Mouse (Mus musculus) lung, postnatal 10 days (tissue): ENCODE measurements around the gene Itpkb.

ENCODE experiments used
- DNase-seq: peaks from one replicate; pipeline ENCODE4 v3.0.0; 2021

The Itpkb gene

GRCm38 (mm10) chr1:180422076-180422828 lies 92.0 kb downstream of the Itpkb start:
- DNase-seq, result peak; percentile 93

GRCm38 (mm10) chr1:180423008-180423639 lies 92.8 kb downstream of the Itpkb start:
- DNase-seq, result peak; percentile 41

DNA sequence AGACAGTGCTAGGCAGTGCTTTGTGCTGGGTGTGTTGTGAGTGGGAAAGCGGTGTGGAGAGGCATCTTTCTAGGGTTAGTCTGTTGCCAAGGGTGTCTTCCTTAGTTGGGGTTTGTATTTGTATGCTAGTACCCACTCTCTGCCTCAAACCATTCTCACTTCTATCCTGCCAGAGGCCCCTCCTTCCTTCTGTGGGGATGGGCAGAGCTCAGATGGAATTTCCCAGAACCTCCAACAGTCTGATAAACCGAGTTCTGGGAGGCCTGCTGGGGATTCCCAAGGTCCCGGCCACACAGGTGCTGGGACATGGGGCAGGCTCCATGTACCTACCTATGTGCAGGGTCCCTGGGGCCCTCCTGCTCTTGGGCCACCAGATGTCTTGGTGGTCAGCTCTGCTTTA lies 93.6 kb downstream of the Itpkb start:
- DNase-seq, result no peak

DNA sequence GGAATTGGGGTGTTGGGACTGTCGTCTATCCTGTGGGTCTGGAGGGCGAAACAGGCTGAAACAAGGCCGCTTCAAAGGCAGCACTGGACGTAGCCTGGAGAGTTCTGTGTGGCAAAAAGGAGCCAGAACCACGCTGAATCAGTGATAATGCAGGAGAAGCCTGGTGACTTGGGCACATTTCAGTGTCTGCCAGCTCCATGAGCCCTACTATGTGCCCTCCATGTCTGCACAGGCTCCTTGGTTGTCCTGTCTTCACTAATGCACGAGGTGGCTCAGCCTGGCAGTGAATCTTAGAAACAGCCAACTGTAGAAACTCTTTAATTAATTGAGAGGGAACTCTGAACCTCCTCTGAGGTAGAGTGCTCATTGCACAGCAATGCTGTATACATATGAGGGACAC lies 96.1 kb downstream of the Itpkb start:
- no peak for DNase-seq

- no peak for DNase-seq
Measured at GRCm38 (mm10) chr1:180427685-180428084, 97.4 kb downstream of the Itpkb start.

GRCm38 (mm10) chr1:180428101-180428712 lies 97.9 kb downstream of the Itpkb start:
- peak; percentile 84 for DNase-seq

DNA sequence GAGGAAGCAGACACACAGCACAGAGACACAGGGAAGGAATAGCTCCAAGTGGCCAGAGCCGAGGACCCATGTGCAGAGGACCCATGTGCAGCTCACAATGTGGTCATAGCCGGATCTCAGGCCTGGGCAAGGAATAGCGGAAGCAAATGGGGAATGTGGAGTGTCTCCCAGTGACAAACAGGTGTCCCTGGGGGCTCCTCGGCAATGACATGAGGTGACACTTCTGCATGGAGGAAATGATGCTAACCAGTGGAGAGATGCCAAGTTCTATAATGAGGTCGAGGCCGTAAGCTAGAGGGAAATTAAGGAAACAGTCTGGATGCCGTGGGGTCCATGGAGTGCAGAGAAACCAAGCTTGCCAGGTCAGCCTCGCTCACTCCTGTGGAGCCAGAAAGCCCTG lies 98.6 kb downstream of the Itpkb start:
- no peak for DNase-seq

- no peak for DNase-seq
Measured at GRCm38 (mm10) chr1:180429819-180430218, 99.5 kb downstream of the Itpkb start.

DNA sequence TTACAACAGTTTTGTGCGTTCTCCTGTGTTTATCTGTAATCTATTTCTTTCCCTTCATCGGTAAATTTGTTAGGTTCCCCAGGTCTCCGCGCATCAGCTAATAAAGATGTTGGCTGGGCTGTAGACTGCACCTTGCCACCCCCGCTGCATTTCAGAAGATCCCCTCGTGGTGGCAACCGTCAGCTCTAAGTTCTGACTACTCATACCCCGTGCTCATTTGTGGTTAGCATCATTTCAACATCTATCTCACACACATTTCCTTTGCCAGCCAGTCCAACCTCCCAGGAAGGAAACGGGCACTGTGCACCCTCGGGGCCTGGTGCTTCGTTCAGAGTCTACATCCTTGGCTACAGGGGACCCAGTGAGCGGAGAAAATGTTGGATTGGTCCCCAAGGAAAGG lies 101.5 kb downstream of the Itpkb start:
- peak; percentile 42 for DNase-seq

DNA sequence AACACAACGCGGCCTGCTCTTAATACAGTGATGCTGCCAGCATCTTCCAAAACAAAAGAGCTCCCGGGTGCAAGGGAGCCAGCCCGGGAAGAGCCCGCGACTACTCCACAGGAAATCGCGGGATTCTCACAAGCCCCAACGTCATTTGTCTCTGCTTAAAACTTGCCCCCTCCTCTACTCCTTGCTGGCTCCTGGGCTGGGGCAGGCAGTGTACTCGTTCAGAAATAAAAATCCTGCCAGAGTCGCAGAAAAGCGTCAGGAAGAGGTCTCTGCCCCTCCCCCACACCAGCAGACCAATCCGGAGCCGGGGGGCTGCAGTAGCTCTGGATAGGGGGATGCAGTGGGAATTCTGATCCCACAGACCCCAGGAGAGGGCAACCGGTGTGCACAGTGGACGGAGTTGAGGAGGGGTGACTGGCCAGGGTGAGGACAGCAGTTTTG lies 102.8 kb downstream of the Itpkb start:
- peak; percentile 20 for DNase-seq

- peak; percentile 80 for DNase-seq
Measured at GRCm38 (mm10) chr1:180433796-180434566, 103.7 kb downstream of the Itpkb start.

- DNase-seq, result no peak
Measured at GRCm38 (mm10) chr1:180434925-180435324, 104.6 kb downstream of the Itpkb start.

DNA sequence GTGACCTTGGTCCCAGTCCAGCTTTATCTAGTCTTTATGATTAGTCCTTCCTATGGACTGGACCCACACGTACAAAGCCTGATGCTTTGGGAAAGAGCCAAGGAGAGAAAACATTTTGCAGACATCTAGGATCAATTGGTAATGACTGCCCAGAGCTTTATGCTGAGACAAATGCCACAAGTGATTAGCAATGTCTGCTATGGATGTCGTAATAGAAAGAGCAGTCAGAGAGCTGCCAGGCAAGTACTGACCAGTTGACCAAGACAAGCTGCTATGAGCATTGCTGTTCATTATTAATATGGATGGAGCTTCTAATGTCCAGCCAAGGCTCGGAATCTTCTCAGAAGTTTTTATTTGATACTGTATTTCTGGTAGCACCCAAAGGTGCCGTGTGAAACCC lies 109.2 kb downstream of the Itpkb start:
- no peak for DNase-seq

DNA sequence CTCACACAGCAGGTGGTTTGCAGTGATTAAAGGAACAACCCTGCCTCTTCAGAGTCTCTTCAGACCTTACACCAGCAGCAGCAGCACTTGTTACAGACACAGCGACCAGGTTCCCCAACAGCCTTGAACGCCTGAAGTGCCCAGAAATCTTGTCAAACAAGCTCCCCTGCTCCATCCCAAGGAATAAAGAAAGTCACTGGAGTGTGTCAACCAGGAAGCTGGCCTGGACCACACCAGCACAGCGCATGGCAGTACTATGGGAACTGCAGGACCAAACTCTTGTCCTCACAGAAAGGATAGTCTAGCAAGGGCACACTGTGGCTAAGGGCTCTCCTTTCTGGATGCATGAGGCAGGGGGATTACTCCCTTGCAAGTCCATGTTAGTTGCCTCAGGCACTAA lies 114.1 kb downstream of the Itpkb start:
- no peak for DNase-seq

DNA sequence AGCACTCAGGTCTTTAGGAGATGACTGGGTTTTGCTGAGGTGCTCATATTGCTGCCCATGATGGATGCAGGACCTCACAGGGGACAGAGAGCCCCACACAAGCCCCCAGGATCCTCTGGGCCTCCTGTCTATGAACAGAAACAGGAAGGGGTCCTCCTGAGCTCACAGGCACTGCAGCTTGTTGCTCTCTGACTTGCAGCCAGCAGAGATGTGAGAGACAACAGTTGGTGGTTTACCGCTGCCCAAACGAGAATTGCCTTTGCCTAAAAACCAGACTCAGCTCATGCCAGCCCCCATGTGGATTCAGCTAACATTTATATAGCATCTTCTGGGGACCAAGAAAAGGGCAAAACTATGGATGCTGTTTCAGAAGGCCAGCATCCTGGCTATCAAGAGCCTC lies 119.4 kb downstream of the Itpkb start:
- no peak for DNase-seq

- DNase-seq, result peak; percentile 60
Measured at GRCm38 (mm10) chr1:180458274-180458673, 128.0 kb downstream of the Itpkb start.

DNA sequence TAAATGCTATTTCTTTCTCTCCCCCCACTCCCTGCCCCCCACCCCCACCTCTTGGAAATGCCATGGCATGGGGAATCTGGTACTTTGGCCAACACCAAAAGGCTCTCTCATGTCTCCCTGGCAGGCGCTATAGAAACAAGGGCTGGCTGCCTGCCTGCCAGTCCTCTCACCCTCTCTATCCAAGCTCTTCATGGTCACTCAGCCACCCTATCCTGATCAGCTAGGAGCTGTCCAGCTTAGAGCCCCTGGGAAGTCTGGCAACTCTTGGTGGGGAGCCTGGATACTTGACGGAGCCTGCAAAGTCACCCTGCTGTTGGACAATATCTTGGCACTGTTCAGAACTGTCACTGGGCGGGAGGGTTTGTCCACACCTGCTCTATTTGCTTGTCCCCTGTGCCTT lies 128.4 kb downstream of the Itpkb start:
- DNase-seq, result peak; percentile 39

- DNase-seq, result peak; percentile 58
Measured at GRCm38 (mm10) chr1:180460721-180461120, 130.4 kb downstream of the Itpkb start.

DNA sequence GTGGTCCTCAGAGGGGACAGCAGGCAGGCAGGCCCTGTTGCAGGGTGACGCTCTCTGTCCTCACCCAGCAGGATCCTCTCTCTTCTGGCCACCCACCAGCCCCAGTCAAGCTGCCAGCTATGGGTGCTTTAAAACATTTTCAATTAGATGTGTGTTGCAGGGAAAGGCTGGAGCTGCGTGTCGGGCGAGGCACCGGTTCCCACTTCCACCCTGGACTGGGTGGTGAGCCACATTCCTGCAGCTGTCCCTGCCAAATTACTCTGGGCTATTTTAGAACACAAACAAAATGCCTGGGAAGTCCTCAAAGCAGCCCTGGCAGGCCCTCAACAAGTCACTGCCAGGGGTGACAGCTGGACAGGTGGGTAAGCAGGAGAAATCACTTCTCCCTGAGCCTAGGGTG lies 132.1 kb downstream of the Itpkb start:
- DNase-seq, result peak; percentile 29

- no peak for DNase-seq
Measured at GRCm38 (mm10) chr1:180462983-180463475, 132.7 kb downstream of the Itpkb start.

GRCm38 (mm10) chr1:180464357-180464756 lies 134.1 kb downstream of the Itpkb start:
- DNase-seq, result no peak

- DNase-seq, result no peak
Measured at GRCm38 (mm10) chr1:180465620-180466019, 135.3 kb downstream of the Itpkb start.

DNA sequence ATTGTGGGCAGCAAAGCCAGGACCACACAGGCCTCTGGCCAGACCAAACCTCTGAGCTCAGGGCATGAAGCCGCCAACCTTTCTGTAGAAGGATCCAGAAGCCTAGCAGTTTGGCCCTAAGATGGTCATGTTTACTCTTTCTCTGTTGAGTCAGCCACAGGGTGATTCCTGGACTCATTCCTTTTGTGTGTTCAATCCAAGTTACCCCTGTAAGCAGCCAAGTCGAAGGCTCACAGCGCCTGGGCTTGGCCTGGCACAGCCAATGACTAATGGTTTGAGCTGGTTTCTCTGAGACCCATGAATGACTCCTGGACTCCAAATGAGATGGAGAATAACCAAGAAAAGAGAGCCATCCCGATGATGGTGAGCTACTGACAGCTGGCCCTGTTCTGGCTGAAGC lies 137.7 kb downstream of the Itpkb start:
- no peak for DNase-seq
